Mouse (Mus musculus) bone marrow, adult 2 months (tissue): ENCODE results near the gene Lrguk. TPM values are rescaled to one million over a fixed set of nuclear protein-coding genes. Genes with fewer than 3 reads are reported as not detected.

Experiments
- H3K27ac ChIP-seq: fragments of 200-500 bp; 2 replicates; pipeline ENCODE4 v1.5.1; 2012; ENCODE audit warnings: low read depth, mild to moderate bottlenecking, control low read depth, inconsistent platforms, low read length; ENCODE audit not compliant: control insufficient read depth, poor library complexity, insufficient read depth
- H3K4me1 ChIP-seq: fragments of 200-500 bp; 2 replicates; pipeline ENCODE4 v1.6.1; 2011; ENCODE audit warnings: low read length; ENCODE audit not compliant: control insufficient read depth, insufficient read depth
- H3K4me3 ChIP-seq: fragments of 200-500 bp; replicated peaks from 2 replicates; pipeline ENCODE3; 2011; ENCODE audit warnings: mild to moderate bottlenecking, low read depth, low read length, control low read depth; ENCODE audit not compliant: control insufficient read depth
- CTCF ChIP-seq: fragments of 200-500 bp; IDR thresholded peaks from 2 replicates; pipeline ENCODE4 v1.5.1; 2011; ENCODE audit warnings: low read length, control low read depth; ENCODE audit not compliant: control insufficient read depth, insufficient read depth
- POLR2A ChIP-seq: fragments of 200-500 bp; IDR thresholded peaks from 2 replicates; pipeline ENCODE4 v1.6.1; 2011; ENCODE audit warnings: low read depth, mild to moderate bottlenecking, control low read depth, low read length, borderline replicate concordance; ENCODE audit not compliant: control insufficient read depth
- WGBS: fragments of 180-500 bp; shearing (Covaris S2); methylation state at CpG from one replicate; pipeline ENCODE4 v1.1.7; 2018; 5-methylcytosine and 5-hydroxymethylcytosine counted together
- polyA plus RNA-seq: library from polyadenylated mRNA; stranded (reverse); fragments of >200 nt; gene quantifications from 2 replicates; pipeline ENCODE4 v1.2.4, GENCODE M21; 2011; ENCODE audit warnings: low replicate concordance; ENCODE audit not compliant: missing spikeins, insufficient read depth, insufficient read length

Lrguk gene
- polyA plus RNA-seq, 1 experiment, result not detected

DNA sequence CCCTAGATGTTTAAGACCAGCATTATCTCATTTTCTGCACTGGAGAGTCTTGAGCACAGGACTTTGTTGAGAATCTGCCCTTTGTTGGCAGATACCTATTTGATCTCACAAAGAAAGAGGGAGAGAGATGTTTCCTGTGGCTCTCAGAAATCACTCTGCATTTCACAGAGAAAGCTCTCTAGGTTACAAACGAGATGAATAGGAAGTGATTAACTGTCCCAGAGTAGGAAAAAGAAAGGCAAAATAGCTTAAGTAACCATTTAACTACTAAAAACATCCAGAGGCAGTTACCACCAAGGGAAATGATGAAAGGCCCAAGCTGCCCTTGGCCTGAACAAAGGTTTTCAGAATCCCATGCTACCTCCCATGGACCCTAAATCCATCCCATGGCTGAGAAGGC is 26.2 kb upstream of the Lrguk start:
- WGBS, result 22% methylated on average over 1 of the region's 1 CpGs
- Histone ChIP-seq H3K4me1 (no peaks in the 10 kb centered on the region), H3K27ac (no peak overlapping the region), H3K4me3 (no peak overlapping the region)
- TF ChIP-seq CTCF (no peak), POLR2A (no peak)

DNA sequence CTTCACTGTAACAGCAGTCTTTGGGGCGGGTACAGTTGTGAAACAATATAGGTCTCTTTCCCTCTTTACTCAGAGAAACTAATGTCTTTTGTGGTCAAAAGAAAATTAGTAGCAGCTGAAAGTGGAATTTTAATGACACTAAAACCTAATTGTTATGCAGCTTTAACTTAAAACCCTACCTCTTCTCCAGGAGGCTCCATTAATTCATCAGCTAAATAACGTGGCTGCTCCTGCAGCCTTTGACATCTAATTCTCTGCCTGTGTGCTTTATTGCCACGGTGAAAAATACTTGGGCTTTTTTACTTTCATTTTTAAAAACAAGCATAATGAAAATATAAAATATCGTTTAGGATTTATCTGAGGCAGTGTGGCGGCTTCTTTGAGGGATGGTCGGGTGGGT is 15.8 kb upstream of the Lrguk start:
- no peak overlapping the region for H3K27ac ChIP-seq
- 73% methylated on average over 6 of the region's 6 CpGs for WGBS
- H3K4me1 ChIP-seq, result no peaks in the 10 kb centered on the region
- TF ChIP-seq POLR2A (no peak), CTCF (no peak)
- H3K4me3 ChIP-seq, result no peak overlapping the region

DNA sequence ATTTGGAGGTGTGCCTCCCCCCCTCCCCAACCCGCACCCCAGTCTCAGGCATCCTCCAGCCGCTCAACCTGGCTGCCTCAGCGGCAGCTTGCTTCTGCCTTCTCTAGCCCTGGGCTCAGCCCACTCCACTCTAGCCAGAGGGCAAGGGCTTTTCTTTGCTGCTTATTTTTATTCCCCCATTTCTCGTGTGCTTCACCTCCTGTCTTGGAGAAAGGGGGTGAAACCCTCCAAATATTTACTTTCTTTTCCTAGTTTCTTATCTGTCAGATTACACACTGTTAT is 439 bp downstream of the Lrguk start:
- Histone ChIP-seq H3K4me1 (no peaks in the 10 kb centered on the region; the same call in 1 of the 2 replicates), H3K27ac (no peak overlapping the region), H3K4me3 (peak overlapping the region; percentile 52)
- WGBS, result 0% methylated on average over 4 of the region's 4 CpGs
- TF ChIP-seq CTCF (no peak), POLR2A (no peak)

DNA sequence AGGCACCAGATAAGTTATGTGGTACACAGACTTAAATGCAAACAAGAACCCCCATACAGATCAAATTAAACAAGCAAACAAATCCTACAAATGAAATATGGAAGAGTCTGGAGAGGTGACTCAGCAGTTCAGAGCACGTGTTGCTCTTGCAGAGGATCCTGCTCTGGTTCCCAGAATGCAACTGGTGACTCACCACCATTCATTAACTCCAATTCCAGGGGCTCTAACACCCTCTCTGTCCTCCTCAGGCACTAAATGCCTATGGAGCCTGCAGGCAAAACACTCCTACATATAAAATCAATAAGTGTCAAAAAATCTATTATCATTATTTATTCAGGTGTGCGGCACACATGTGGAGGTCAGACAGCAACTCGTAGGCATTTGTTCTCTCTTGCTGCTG is 4.8 kb downstream of the Lrguk start:
- Histone ChIP-seq H3K27ac (no peak overlapping the region), H3K4me3 (no peak overlapping the region), H3K4me1 (no peaks in the 10 kb centered on the region; the same call in 1 of the 2 replicates)
- TF ChIP-seq POLR2A (no peak), CTCF (no peak)
- 58% methylated on average over 3 of the region's 3 CpGs for WGBS

DNA sequence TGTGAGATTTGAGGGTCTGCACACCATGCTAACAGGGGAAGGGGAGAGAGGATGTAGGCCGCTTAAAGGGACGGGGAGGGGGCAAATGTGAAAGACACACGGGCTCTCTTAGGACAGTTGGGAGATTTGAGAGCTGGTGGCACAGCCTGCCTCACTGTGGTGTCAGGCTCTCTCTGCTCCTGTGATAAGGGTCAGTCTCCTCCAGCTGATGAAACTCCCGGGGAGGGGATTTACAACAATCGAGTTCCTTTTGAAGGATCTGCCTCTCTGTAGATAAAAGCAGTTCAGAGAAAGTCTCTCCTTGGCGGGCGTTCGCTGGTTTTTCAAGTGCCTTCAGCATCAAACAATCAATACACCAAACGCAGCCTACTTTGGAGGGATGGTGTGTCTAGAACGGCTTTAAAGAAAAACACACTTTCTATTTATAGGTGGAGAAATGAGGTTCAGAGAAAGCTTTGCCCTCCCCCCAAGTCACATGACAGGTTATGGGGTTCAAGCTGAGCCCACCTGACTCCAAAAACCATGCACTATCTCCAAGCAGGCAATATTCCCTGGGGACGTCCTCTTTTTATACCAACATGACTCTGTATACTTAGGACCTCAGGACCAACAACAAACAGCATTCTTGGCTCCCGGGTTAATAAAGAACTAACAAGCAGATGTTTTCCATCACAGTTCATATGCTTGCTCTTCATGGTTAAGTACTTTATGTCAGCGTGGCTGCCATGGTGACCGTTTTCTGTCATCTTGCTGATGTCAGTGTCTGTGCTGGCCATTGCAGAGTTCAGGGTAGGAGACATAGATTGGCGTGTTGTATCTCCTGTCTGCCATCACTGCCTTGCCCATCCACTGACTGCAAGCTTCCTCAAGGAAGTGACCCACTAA is 5.6 kb downstream of the Lrguk start:
- 72% methylated on average over 15 of the region's 15 CpGs for WGBS
- H3K4me1 ChIP-seq, result no peaks in the 10 kb centered on the region; the same call in 1 of the 2 replicates
- H3K4me3 ChIP-seq, result no peak overlapping the region
- H3K27ac ChIP-seq, result no peak overlapping the region
- TF ChIP-seq CTCF (no peak), POLR2A (no peak)

DNA sequence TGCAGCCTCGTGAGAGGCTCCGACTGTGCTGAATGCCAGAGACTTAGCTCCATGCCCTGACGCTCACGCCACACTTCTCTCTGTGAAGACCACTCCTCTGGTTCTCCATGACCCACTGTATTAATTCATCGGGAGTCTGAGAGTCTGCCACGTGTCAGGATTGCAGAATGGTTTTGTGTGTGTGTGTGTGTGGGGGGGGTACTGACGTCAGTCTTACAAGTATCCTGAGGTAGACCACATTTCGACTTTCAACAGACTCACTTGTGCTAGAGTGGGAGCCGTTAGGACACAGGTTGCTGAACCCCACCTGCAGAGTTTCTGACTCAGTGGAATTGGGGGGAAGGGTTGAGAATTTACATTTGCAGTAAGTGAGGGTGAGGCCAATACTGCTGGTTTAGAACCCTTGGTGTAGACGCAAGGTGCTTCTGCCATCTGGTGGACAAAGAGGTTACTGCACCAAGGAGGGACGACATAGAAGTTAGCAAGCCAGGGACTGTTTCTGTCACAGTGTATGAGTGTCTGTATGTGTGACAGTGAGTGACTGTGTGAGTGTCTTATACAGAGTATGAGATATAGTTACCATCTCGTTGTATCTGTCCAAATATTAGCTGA is 11.5 kb downstream of the Lrguk start:
- H3K4me3 ChIP-seq, result no peak overlapping the region
- 37% methylated on average over 12 of the region's 12 CpGs for WGBS
- H3K27ac ChIP-seq, result no peak overlapping the region
- TF ChIP-seq CTCF (peak; percentile 84), POLR2A (no peak)
- H3K4me1 ChIP-seq, result no peaks in the 10 kb centered on the region

DNA sequence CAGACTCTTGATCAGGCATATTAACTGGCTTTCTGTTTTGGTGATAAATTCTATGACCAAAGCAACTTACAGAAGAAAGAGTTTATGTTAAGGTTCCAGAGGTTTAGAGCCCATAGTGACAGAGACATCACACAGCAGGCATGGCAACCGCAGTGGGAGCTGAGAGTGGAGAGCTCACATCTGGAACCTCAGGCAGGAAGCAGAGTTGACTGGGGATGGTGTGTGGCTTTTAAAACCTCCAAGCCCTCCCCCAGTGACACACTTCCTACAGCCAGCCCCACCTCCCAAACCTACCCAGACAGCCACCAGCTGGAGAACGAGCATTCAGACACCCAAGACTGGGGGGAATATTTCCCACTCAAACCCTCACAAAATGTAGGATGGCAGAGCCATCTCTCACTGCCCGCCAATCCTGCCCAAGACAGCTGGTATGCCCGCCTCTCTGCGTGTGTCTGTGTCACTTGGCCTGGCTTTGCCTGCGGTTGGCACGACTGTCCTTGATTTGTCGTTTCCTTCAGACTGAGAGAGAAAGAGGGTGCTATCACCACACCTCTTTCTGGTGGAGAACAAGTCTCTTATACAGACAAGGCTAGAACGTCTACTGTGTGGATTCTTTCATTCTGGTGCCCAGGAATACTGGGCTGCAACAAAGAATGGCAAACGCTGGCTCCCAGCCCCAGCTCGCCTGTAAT is 12.5 kb downstream of the Lrguk start:
- H3K27ac ChIP-seq, result no peak overlapping the region
- no peaks in the 10 kb centered on the region for H3K4me1 ChIP-seq
- TF ChIP-seq CTCF (no peak), POLR2A (no peak)
- 77% methylated on average over 11 of the region's 11 CpGs for WGBS
- no peak overlapping the region for H3K4me3 ChIP-seq

DNA sequence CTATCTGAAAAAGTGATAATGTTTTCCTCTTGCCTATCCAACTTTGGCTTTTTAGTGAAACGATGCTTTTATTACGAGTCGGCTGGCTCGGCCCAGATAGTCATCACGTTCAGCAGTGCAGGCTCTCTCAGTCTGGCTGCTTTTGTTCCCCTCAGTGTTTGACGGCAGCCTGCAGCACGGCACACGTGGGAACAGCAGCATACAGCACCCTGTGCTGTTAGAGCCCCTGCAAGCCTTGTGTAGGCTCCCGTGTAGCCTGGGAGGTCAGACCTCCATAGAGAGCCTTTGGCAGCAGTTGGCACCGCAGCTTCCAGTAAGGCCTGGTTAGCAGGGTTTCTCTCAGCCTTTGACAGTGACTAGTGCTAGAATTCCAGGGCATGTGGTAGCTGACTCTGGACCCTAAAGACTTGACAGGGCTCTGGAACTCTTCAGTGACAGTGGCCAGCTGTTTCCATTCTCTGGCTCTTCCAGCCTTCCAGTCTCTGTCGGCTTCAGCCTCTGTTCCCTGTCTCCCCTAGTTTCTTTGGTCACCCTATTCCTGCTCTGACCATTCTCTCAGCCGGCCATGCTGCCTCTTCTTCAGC is 15.1 kb downstream of the Lrguk start:
- no peaks in the 10 kb centered on the region for H3K4me1 ChIP-seq
- H3K27ac ChIP-seq, result no peak overlapping the region
- no peak for TF ChIP-seq CTCF
- no peak for TF ChIP-seq POLR2A
- H3K4me3 ChIP-seq, result no peak overlapping the region
- WGBS, result 86% methylated on average over 12 of the region's 12 CpGs
